Mouse (Mus musculus): ENCODE results near the gene Gpr35.
"Not testable (repeated sequence)": the region's sequence is repeated elsewhere in the genome, so short reads cannot be mapped to it uniquely, and the experiment has no call there.

Gene Gpr35

DNA sequence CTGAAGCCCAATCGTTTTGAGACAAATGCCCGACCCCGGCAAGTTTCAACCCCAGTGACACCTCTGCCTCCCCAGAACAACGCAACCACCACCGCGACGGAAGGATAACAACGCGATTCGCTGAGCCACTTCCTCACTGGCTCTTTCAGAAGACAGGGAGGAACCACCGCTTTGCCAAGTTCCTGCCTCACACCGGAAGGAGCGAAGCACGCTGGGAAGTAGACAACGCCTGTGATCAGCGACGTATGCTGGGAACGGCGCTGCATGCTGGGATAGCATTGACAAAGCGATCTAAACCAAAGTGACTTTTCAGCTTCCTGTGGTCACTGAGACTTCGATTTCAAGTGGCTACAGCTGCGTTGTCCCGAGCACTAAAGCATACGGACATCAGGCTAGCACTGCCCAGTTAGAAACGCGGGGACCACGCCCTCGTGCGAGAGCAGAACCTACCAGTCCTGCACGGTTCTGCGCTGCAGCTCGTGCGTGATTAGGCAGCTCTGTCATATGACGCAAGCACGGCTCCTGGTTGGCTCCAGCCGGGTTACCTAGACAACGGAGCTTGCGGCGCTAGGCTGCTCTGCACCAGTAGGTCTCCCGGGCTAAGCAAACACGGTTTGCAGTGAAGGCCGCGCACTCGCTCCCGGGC is 16.4 kb upstream of the Gpr35 start, which contains the start of gene Capn10:
Capn10 (plus strand) TSS at position 195 of the 646 bp plus-strand sequence.
- peak; percentile 96 for DNase-seq (ENCODE audit: low spot score)

- DNase-seq (ENCODE audit: low spot score), result no peak
Measured at GRCm38 (mm10) chr1:92935054-92935962, 15.4 kb upstream of the Gpr35 start.

DNA sequence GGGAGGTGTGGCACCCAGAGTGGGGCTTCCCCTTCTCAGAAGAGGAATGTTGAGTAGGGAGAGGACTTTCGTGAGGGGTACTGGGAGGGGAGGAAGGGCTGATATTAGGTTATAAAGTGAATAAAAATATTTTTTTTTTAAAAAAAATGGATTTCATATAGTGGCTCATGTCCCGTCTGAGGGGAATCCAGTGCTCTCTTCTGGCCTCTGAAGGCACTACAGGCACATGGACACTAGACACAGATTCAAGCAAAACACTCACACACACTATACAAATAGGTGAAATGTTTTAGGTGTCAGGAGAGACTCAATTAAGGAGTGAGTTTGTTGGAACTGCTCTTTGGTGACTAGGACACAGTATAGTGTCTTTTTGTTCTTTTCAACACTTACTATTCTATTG is 14.7 kb upstream of the Gpr35 start:
- no peak for DNase-seq (ENCODE audit: low spot score)

DNA sequence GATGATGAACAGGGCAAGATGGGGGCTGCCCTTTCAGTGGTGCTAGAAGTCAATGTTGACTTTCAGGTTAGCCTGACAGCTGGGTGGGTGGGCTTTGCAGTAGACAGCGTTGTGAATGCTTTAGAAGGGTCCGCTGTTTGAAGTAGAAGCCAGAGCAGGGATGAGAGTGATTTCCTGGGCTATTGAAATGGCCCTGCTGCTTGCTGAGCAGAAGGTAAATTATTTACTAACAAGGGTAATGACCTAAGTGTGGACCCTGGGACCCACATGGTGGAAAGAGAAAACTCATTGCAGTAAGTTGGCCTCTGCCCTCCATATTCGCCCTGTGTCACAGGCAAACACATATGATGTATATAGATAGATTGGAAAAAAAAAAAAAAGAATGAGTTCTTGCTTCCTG is 14.2 kb upstream of the Gpr35 start:
- DNase-seq (ENCODE audit: low spot score), result no peak

GRCm38 (mm10) chr1:92937797-92938196 is 12.9 kb upstream of the Gpr35 start:
- DNase-seq (ENCODE audit: low spot score), result no peak

- DNase-seq (ENCODE audit: low spot score), result no peak
Measured at GRCm38 (mm10) chr1:92939746-92940145, 10.9 kb upstream of the Gpr35 start.

GRCm38 (mm10) chr1:92943219-92943989 is 7.3 kb upstream of the Gpr35 start:
- no peak for DNase-seq (ENCODE audit: low spot score)

DNA sequence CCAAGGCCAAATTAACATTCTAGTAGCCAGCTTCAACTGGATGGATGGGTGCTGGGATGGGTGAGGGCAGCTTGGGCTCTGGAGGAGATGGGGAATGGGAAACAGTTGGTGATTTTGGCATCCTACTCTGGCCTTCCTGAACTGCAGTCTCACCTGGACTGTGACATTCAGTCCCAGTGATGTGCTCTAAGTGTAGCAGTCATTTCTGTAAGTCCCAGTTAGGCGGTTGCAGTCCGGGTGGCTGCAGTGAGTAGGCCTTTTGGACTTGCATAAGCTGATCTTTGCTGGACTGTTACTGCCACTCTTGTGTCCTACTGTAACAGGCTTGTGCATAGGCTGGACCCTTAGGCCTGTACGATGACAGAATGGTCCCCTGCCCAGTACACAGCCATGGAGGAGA is 2.7 kb upstream of the Gpr35 start:
- DNase-seq (ENCODE audit: low spot score), result no peak

DNA sequence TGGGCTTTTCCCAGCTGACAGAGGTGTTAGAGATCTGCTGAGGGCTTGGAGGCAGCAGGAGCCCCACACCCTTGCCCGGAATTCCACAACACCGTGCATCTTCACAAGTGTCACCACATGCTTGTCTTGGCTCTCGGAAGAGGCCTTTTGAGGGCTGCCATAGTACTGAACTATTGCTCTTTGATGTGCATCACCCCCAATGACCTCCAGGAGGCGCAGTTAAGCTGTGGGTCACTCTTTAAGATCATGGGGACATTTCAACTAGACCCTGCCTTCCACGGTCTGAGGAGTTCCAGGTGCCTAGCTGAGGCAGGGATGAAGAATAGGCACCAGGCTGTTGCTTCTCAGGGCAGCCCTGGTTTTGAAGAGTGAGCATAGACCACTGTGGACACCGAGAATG is 1.2 kb upstream of the Gpr35 start:
- no peak for DNase-seq (ENCODE audit: low spot score)

DNA sequence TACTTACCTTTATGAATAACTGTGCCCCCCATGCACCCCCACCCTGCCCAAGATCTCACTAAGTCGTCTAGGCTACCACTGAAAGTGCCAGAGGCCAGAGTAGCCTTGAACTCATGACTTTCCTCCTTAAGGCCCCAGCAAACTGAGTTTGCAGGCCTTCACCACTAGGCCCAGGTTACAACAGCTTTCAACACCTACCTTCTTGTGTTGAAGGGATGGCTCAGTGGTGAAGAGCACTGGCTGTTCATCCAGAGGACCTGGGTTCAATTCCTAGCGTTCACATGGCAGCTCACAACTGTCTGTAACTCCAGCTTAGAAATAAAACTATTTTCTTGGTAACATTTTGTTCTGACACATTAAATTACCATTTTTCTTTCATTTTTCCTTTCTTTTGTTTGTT is 3.0 kb downstream of the Gpr35 start:
- no peak for DNase-seq (ENCODE audit: low spot score)

DNA sequence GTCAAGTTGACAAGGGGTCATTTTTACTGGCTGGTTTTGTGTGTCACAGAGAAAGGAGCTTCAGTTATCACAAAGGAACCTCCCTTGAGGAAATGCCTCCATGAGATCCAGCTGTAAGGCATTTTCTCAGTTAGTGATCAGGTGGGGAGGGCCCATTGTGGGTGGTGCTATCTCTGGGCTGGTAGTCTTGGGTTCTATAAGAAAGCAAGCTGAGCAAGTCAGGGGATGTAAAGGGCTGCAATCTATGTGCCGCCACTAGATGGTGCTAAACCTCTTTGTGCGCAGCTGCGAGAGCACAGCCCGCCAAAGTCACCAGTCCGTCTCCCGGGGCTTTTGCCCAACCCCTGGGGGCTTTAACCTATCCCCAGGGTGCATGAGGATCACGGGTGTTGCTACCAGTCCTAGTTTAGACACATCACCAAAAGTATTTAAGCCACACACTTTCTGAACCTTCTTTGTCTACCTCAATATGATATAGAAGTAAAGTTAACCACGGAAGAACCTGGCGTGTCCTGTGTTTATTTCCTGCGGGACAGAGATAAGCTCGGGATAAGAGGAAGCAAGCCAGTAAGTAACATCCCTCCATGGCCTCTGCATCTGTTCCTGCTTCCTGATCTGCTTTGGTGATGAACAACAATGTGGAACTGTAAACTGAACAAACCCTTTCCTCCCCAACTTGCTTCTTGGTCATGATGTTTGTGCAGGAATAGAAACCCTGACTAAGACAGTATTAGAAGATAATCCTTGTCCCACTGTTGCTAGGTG is 6.1 kb downstream of the Gpr35 start:
- peak; percentile 71 for DNase-seq (ENCODE audit: low spot score)

GRCm38 (mm10) chr1:92958999-92959398 is 8.3 kb downstream of the Gpr35 start:
- no peak for DNase-seq (ENCODE audit: low spot score)

GRCm38 (mm10) chr1:92970791-92971190 is 20.1 kb downstream of the Gpr35 start:
- not testable (repeated sequence) for DNase-seq (ENCODE audit: low spot score)

DNA sequence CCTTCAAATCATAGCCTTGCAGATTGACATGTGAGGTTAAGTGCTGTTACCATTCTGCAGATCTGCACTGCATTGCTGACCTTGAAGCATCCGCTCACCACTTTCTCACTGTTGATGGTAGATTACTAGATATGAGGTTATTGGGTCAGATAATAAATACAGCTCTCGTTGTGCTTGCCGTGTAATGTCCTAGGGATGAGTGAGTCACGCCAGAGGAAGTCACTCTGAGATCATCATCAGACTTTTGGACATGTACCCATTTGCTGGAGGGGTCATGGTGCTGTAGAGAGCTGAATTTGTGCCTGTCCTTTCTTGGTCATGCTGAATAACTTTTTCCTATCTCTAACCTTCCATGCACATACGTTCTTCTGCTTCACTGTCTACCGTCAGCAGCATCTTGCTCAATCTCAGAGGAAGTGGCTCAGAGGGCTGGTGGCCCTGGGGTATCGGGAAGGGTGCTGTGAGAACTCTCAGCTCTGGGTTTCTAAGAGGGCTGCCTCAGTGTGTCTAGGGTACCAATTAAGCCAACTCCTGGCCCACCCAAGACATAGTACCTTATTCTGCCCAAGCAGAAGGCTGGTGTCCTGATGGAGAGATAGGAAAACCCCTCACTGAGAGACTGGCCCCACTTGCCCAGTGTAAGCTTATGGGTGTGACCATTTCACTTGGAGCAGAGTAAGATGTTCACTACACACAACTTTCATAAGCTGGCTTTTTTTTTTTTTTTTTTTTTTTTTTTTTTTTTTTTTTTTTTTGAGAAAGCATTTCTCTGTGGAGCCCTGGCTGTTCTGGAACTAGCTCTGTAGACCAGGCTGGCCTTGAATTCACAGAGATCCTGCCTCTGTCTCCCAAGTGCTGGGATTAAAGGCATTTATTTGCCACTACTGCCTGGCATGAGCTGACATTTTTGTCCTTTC is 21.5 kb downstream of the Gpr35 start:
- DNase-seq (ENCODE audit: low spot score), result no peak

DNA sequence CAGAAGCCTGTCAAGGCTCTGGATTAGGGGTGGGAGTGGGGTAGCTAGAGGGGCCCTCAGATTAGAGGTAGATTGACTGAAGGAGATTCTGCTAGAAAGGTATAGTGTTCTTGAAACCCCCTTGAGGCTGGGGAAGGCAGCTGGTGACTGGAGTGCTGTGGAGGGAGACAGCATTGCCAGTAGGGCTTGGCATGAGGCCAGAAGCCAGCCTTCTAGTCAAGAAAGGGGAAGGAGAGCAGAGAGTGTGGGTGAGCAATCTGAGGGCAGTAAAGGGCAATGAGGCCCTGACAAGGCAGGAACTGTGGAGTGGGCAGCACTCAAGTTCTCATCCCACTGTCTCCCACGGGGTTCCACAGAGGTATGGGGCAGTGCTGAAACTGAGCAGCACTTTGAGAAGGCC is 22.2 kb downstream of the Gpr35 start:
- no peak for DNase-seq (ENCODE audit: low spot score)

- DNase-seq (ENCODE audit: low spot score), result no peak
Measured at GRCm38 (mm10) chr1:92976141-92976566, 25.5 kb downstream of the Gpr35 start.

DNA sequence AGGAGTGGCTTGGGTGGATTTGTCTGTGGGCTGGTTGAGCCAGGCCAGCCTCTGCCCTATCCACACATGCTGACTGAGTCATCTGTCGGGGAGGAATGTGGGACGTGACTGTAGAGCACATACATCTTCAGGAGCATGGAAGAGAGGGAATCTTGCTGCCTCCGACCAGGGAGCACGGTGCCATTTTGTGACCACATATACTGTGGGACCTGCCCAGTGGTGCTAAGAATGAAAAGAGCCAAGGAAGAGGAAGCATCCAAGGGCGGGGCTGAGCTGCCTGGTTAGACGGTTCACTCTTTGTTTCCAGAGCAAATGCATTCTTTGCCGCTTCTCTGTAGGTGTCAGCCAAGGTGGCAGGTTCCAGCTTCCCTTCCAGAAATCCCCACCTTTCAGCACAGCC is 28.0 kb downstream of the Gpr35 start:
- no peak for DNase-seq (ENCODE audit: low spot score)

GRCm38 (mm10) chr1:92979073-92979602 is 28.5 kb downstream of the Gpr35 start:
- DNase-seq (ENCODE audit: low spot score), result no peak

DNA sequence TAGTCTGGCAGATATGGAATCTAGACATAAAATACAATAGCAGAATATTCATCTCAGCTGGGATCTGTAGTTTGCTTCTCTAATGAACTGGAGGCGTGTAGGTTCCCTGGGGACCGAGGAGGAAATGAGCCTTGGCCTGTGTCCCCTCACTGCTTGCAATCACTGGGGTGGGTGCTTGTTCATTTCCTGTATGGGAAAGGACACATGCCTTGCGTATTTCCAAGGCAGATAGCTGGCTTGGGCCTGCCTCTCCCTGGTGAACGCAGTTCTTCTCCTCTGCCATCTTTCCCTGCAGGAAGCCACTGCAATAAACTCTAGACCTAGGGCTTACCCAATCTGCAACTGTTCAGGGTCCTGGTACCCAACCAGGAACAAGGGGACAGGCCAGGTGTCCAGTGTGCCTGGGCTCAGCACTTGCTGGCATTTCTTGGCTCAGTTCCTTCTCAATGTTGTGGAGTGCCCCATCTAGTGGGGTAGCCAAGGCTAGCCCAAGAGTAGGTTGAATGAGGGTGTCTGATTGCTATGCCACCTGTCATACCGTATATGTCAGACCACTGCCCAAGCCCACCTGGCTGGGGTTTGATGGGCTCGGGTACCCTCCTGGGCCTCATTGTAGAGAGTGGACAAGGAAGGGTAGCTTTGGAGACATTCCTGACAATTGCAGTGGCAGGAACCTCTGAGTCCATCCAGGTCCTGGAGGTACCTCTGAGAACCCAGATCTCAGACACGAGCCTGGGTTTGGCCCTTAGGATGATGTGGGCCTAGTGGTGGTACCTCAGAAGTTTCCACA is 30.6 kb downstream of the Gpr35 start:
- DNase-seq (ENCODE audit: low spot score), result no peak

Data from layer of hippocampus, adult 9-10 months (tissue).